Mouse (Mus musculus) cerebral cortex, adult 2 months (tissue): ENCODE results near the gene Neu3.

ENCODE experiments used
- WGBS: fragments of 180-500 bp; shearing (Covaris S2); methylation state at CpG from one replicate; pipeline ENCODE4 v1.1.7; 2018; 5-methylcytosine and 5-hydroxymethylcytosine counted together

Neu3 gene

DNA sequence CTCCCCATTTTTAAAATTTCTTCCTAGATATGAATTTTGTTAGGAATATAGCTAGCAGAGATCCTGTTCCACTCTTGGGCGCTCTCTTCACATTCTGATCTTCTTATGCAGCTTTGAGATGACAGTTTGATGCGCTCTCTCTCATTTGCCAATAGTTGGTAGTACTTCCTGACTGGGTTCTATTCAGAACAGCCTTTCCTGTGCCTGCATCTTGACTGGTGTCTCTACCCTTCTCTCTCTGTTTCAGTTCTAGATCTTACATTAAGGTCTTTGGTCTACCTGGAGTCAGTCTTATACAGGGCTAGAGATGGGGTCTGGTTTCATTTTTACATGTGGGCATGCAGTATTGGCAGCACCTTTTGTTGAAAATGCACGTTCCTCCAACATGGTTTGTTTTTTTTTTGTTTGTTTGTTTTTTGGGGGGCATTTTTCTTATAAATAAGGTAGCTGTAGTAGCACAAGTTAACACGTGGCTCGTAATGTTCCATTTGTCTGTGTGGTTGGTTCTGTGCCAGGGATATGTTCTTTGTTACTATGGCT is 6.2 kb upstream of the Neu3 start:
- WGBS, result 74% methylated on average over 5 of the region's 5 CpGs

DNA sequence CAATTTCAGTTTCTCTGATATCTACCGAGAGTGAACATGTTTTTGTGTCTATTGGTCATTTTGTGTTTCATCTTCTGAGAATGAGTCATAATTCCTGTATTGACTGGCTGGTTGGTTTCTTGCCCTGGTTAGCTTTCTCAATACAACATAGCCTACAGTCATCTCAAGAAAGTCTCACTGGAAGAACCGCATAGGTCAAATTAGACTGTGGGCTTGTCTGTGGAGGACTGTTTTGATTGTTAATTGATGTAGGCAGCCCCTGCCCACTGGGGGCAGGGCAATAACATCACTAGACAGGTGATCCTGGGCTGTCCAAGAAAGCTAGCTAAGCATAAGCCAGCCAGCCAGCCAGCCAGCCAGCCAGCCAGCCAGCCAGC is 5.6 kb upstream of the Neu3 start:
- 83% methylated on average over 2 of the region's 2 CpGs for WGBS

GRCm38 (mm10) chr7:99833115-99833845 is 5.1 kb upstream of the Neu3 start:
- WGBS, result 83% methylated on average over 5 of the region's 5 CpGs

- WGBS, result 82% methylated on average over 6 of the region's 6 CpGs
Measured at GRCm38 (mm10) chr7:99826096-99826495, 2.1 kb downstream of the Neu3 start.

DNA sequence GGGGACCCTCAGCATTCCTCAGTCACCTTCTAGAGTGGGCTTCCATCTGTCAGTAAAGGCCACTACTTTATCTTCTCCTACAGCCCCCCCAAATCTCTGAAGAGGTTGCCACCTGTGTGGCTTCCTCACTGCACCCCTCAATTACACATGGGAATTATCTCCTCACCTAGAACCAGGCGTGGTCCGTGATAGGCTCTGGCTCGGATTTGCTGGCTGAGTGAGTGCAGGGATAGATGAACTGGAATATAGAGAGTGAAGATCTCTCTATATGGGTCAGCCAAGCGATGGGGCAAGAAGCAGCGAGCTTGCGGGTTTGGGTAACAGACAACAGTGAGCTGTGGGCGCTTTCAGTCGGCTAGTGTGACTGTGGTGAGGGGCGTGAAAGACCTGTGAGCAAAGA is 2.7 kb downstream of the Neu3 start:
- 93% methylated on average over 9 of the region's 9 CpGs for WGBS

DNA sequence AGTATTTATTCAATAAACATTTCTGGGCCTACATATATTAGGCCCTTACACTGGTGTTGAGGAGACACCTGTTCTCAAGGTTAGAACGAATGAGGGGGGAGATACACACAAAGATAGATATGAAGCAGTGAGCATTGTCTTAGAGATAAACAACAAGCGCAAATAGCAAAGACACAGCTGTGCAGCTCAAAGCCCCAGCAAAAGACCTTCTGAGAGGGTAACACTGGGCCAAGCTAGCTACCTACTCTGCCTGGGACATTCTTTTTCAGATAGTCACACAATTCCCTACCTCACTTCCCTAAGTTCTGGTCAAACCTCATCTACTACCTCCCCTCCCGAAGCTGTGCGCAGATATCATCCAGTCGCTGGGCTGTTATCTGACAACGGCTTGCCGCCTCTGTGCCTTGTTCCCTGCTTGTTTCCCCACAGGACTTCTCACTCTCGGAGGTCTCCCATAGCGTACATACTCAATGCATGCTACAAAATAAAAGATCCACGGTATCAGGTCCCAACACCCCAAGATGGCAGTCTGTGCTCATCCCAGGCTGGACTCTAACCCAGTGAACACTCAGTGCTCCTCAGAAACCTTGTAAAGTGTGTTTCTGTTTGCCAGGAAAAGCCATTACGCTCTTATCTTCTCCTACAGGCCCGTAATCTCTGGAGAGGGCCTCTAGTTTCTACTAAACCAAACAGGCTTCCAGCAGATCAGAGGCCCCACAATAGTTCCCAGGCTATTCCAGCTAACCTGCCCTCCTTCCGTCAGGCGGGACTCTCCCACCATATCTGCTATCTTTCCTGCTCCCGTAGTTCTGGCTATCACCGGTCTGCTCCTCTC is 3.4 kb downstream of the Neu3 start:
- 93% methylated on average over 16 of the region's 16 CpGs for WGBS

GRCm38 (mm10) chr7:99823045-99823663 is 5.1 kb downstream of the Neu3 start:
- 91% methylated on average over 10 of the region's 10 CpGs for WGBS

DNA sequence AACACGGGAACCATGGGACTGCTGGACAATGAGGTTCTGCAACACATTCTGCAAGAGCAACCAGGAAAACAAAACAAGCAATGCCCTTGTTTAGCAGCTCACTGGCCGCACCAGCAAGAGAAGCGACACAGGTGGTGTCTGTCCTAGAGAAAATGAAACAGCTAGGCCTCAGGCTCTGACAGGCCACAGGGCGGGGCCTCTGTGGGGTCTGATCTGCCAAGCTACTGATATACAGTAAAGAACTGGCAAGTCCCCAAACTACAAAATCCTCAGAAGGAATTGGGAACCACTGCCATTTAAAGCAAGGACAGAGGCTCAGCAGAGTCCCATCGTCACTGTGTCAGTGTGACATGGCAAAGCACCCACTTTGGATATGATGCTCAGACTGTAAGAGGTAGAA is 5.8 kb downstream of the Neu3 start:
- 93% methylated on average over 5 of the region's 5 CpGs for WGBS

DNA sequence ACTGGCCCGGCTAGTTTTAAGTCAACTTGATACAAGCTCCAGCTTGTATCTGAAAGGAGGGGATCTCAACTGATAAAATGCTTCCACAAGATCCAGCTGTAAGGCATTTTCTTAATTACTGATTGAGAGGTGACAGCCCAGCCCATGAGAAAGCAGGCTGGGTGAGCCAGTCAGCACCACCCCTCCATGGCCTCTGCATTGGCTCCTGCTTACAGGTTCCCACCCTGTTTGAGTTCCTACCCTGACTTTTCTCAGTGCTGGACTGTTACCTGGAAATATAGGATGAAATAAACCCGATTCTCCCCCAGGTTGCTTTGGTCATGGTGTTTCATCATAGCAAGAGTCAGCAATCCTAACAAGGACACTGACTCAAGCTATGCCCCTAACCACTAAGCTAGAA is 6.3 kb downstream of the Neu3 start:
- WGBS, result 100% methylated on average over 2 of the region's 2 CpGs

DNA sequence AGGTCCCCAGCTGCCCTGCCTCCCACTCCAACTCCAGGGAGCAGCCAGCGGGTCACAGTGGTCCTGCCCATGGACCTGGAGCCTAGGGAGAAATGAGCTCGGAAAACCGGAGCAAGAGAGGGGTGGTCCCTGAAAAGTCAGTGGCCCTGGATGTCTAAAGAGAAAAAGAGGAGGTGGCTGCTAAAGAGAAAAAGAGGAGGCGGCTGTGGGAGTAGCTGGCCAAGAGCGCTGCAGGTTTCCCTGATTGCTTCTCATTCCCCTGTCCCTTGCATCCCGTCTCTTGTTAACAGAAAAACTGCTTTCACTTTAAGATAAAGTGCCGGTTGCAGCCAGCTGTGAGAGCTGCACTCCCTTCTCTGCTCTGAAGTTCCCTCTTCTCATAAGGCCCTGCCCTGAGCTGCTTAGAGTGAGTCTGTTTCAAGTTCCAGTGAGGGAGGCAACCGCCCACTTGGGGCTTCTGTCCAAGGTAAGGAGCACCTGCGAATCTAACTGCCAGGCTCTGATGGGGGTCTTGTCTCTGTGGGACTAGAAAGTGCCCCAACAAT is 10.0 kb downstream of the Neu3 start:
- WGBS, result 55% methylated on average over 9 of the region's 9 CpGs

DNA sequence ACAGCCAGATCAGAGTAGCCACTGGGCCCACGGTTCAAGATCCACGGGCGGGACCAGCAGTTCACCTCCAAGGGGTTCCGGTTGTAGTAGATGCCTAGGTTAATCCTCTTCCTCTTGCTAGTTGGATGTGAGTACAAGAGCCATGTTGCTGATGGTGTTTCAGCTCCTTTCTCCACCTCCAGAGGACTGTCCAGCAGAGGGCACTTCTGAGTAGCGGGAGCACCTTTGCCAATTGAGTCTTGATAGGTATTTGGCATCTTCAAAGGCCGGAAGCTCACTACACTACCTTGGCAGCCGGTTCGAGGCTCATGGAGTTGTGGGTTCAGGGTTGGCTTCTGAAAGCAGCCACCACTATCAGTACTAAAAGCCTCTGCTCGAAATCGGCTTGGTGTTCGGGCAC is 14.8 kb downstream of the Neu3 start:
- WGBS, result 90% methylated on average over 11 of the region's 11 CpGs

DNA sequence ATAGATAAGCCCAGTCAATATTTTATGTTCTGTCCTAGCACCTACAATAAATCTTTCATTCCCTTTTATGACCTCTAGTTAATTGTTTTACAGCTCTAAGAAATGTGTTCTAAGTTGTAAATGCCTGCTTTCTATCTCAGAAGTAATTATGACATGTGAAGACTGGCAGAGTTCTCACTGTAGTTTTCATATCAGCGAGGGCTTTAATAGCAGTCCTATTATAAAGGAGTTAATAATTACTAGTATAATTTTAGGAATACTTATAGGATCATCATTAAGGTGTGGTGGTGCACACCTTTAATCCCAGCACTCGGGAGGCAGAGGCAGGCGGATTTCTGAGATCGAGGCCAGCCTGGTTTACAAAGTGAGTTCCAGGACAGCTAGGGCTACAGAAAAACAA is 16.6 kb downstream of the Neu3 start:
- WGBS, result 94% methylated on average over 4 of the region's 4 CpGs

GRCm38 (mm10) chr7:99810814-99811213 is 17.4 kb downstream of the Neu3 start:
- WGBS, result 94% methylated on average over 2 of the region's 2 CpGs

- 84% methylated on average over 7 of the region's 7 CpGs for WGBS
Measured at GRCm38 (mm10) chr7:99807043-99807442, 21.2 kb downstream of the Neu3 start.

GRCm38 (mm10) chr7:99805340-99805739 is 22.9 kb downstream of the Neu3 start:
- 82% methylated on average over 1 of the region's 1 CpGs for WGBS

DNA sequence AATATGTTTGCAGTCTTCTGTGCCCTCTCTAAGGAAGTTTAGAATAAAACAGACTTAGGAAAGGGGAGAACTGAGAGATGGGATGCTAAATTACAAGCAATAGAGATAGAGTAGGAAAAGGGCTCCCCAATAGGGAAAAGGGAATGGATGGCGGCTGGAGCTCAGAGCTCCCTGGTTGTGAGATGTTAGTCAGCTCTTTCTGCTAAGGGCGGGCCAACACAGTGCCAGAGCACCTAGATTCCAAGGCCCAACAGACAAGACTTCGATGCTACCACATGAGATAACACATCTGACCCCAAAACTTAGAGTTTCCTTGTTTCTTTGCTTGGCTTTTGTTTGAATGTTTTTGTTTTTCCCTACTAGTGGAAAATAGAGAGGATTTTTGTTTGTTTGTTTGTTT is 24.2 kb downstream of the Neu3 start:
- 90% methylated on average over 3 of the region's 3 CpGs for WGBS

GRCm38 (mm10) chr7:99803535-99803934 is 24.7 kb downstream of the Neu3 start:
- WGBS, result 81% methylated on average over 8 of the region's 8 CpGs

GRCm38 (mm10) chr7:99799118-99799517 is 29.1 kb downstream of the Neu3 start:
- WGBS, result 80% methylated on average over 7 of the region's 7 CpGs

DNA sequence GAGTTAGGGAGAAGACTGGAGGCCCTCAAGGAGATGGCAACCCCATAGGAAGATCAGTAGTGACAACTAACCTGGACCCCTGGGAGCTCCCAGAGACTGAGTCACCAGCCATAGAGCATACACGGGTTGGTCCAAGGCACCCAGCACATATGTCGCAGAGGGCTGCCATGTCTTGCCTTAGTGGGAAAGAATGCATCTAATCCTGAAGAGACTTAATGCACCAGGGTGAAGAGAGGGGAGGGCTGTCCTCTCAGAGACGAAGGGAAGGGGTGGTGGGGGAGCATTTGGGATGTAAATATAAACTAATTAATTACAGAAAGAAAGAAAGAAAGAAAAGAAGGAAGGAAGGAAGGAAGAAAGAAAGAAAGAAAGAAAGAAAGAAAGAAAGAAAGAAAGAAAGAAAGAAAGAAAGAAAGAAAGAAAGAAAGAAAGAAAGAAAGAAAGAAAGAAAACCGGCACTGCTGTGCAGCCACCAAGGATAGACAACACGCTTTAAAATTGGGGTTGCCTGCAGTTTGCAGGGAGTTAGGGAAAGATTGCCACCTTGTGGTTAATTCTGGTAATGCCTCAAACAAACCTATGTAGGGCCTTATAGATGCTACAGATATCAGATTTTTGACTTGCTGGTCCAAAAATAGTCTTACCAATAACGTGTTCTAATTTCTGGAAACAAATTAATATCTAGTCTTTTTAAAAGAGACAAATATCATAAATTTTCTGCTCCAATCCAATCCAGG is 30.1 kb downstream of the Neu3 start:
- 35% methylated on average over 6 of the region's 6 CpGs for WGBS

DNA sequence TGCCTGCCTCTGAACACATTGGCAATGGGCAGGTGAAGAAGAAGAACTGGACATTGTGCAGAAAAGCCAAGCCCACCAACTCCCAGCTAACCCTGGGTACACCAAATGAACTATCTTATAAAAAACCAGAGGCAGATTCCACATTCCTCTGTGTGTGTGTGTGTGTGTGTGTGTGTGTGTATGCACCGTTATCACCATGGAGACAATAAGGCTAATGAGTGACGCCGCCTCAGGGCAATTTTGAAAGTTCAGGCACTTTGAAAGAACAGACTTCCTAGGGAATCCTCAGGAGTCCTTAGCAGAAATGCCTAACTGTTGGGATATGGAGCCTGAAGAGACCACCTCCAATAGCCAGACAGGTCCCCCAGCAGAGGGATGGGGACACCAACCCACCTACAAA is 31.0 kb downstream of the Neu3 start:
- WGBS, result 68% methylated on average over 3 of the region's 3 CpGs

DNA sequence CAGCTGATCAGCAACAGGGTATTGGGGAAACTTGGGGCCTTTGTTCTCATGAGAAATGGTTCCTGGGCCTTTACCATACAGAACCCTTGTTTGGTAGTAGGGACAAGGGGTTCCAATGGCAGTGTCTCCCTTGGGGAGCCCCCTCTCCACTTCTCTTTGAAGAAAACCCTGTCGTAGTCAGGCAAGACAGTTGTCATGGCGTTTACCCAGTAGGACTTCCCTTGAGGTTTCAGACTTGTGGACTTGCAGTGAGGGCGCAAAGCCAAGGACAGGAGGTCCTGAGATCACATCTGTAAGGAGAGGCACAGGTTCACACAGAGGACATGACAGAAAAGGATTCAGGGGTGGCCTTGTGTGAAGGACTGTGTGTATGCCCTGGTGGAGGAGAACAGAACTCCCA is 31.7 kb downstream of the Neu3 start:
- WGBS, result 84% methylated on average over 3 of the region's 3 CpGs
